Mouse (Mus musculus) midbrain, postnatal 0 days (tissue): ENCODE data around the gene Galr3. TPM values are rescaled to one million over a fixed set of nuclear protein-coding genes. Genes with fewer than 3 reads are reported as not detected.
A peak's percentile ranks its signal among the peaks of the same experiment; 100 is the strongest.

ENCODE experiments used
- ATAC-seq: fragments of 200-750 bp; cut with Nextera tagmentation; 2 replicates; pipeline ENCODE4 v1.8.0; 2017; ENCODE audit warnings: moderate number of reproducible peaks, mild to moderate bottlenecking, moderate TSS enrichment, moderate library complexity; ENCODE audit not compliant: low FRiP score
- DNase-seq: peaks from one replicate; pipeline ENCODE4 v3.0.0-alpha.2; 2015; ENCODE audit warnings: low spot score
- H3K27ac ChIP-seq: fragments of 300-500 bp; sonication (generic); 2 replicates; pipeline ENCODE4 v1.5.1; 2014; ENCODE audit warnings: low read depth, mild to moderate bottlenecking, low read length, mixed read lengths
- H3K27me3 ChIP-seq: fragments of 300-500 bp; sonication (generic); 2 replicates; pipeline ENCODE4 v1.6.1; 2014; ENCODE audit warnings: low read length, control low read depth, mixed read lengths; ENCODE audit not compliant: insufficient read depth
- H3K36me3 ChIP-seq: fragments of 300-500 bp; sonication (generic); 2 replicates; pipeline ENCODE4 v1.6.1; 2014; ENCODE audit warnings: low read length, control low read depth, mixed read lengths; ENCODE audit not compliant: insufficient read depth
- H3K4me1 ChIP-seq: fragments of 300-500 bp; sonication (generic); 2 replicates; pipeline ENCODE4 v1.6.1; 2014; ENCODE audit warnings: mild to moderate bottlenecking, control low read depth, antibody characterized with exemption, low read length, mixed read lengths; ENCODE audit not compliant: insufficient read depth
- H3K4me2 ChIP-seq: fragments of 300-500 bp; sonication (generic); 2 replicates; pipeline ENCODE4 v1.6.1; 2014; ENCODE audit warnings: low read depth, mild to moderate bottlenecking, low read length, mixed read lengths; ENCODE audit not compliant: poor library complexity, severe bottlenecking
- H3K4me3 ChIP-seq: fragments of 300-500 bp; sonication (generic); 2 replicates; pipeline ENCODE4 v1.5.1; 2014; ENCODE audit warnings: low read depth, mild to moderate bottlenecking, low read length, moderate library complexity
- H3K9ac ChIP-seq: fragments of 300-500 bp; sonication (generic); replicated peaks from 2 replicates; pipeline ENCODE4 v1.6.1; 2014; ENCODE audit warnings: mild to moderate bottlenecking, low read length, moderate library complexity, mixed read lengths; ENCODE audit not compliant: poor library complexity, severe bottlenecking
- H3K9me3 ChIP-seq: fragments of 300-500 bp; sonication (generic); 2 replicates; pipeline ENCODE4 v1.6.1; 2016; ENCODE audit warnings: low read length, control low read depth
- CTCF ChIP-seq: IDR thresholded peaks from 2 replicates; pipeline ENCODE4 v1.5.1; 2016; ENCODE audit warnings: antibody characterized with exemption, mild to moderate bottlenecking
- WGBS: fragments of 180-500 bp; shearing (Covaris S2); extraction: QIAGEN DNeasy Blood & Tissue Kit; methylation state at CpG from one replicate; pipeline ENCODE4 v1.1.7; 2014; 5-methylcytosine and 5-hydroxymethylcytosine counted together
- polyA plus RNA-seq: library from polyadenylated mRNA; unstranded; fragments of >200 nt; fragmentation: Nextera tagmentation; extraction: Ambion mirVana; gene quantifications from 2 replicates; pipeline ENCODE4 v1.2.1, GENCODE M21; 2015
- total RNA-seq: library from RNA; depleted of rRNA; stranded (reverse); fragments of >200 nt; gene quantifications from 2 replicates; pipeline ENCODE4 v1.2.3, GENCODE M21; 2014

Gene Galr3
- total and polyA plus RNA-seq, 2 experiments from 2014 or later = 0.25 to 3.9 TPM

DNA sequence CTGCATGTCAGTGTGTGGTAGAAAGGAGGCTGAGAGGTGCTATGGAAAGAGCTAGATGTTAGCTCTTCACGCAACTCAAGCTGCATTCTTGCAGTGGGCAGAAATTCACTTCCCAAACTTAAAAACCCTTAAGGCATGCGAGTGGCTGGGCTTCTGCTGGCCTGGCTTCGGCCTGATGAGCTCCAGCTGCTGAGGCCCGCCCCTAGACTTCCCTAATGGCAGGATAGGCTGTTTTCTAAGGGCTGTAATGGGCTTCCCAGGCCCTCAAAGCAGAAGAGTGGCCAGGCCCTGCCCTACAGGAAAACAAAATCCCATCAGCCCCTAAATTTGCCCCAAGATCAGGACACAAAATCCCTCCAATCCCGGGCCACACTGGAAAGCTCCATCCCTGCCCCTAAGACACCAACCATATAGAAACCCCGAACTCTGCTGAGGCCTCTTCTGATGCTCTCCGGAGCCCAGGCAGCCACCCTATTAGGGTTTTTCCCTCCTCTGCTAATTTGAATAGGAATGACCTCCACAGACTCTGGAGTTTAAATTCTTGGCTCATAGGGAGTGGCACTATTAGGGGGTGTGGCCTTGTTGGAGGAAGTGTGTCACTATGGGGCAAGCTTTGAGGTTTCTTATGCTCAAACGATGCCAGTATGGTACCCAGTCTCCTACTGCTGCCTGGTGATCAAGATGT, 23.5 kb downstream of the Galr3 start:
- H3K9ac ChIP-seq = no peak overlapping the region
- TF ChIP-seq CTCF = no peak
- WGBS = 73% methylated on average over 8 of the region's 8 CpGs
- ATAC-seq (no peak), DNase-seq (no peak)
- H3K27me3 ChIP-seq = no peaks in the 10 kb centered on the region
- peaks cover under 1% of the 10 kb centered on the region; the same call in 1 of the 2 replicates for H3K36me3 ChIP-seq
- no peak overlapping the region for H3K27ac ChIP-seq
- no peaks in the 10 kb centered on the region for H3K9me3 ChIP-seq
- no peaks in the 10 kb centered on the region for H3K4me1 ChIP-seq
- H3K4me2 ChIP-seq = no peak overlapping the region
- H3K4me3 ChIP-seq = no peak overlapping the region

DNA sequence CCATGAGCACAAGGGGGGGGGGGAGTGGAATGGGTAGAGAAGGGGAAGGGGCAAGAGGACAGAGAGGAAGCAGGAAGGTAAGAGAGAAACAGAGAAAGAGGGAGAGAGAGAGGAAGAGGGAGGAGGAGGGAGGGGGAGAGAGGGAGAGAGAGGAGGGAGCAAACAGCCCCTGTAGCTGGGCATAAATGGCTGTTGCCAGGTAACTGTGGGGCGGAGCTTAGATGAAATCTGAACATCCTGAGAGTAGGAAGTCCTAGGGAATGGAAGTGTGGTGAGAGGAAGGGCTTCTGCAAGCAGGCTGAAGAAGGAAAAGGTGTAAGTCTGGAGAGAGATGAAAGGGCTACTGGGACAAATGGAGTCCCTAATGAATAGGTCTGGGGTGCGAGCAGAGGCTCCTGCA, 24.6 kb downstream of the Galr3 start:
- DNase-seq = no peak

DNA sequence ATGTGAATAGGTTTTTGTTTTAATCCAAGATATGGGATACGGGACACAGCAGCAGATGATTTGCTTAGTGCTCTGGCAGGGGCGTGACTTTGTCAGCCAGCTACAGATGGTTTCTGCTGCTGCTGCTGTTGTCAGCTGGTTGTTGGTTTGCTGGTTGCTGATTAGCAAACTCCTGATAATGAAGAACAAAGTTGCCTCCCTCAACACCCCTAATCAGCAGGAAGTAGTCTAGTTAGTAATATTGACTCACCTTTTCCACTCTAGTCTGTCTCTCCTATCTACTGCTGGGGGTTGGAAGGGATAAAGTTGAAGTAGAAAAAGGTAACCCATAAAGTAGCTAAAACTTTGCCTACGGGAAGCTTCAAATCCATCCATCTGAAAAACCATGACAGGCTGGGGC, 25.9 kb downstream of the Galr3 start:
- H3K4me2 ChIP-seq = no peak overlapping the region
- TF ChIP-seq CTCF = no peak

More for the DNA sequence above, 24.6 kb downstream of the Galr3 start:
- 49% methylated on average over 2 of the region's 2 CpGs for WGBS
- no peak for TF ChIP-seq CTCF
- Histone ChIP-seq H3K27ac (no peak overlapping the region), H3K9ac (no peak overlapping the region), H3K27me3 (no peaks in the 10 kb centered on the region), H3K4me3 (no peak overlapping the region), H3K36me3 (no peaks in the 10 kb centered on the region), H3K4me1 (no peaks in the 10 kb centered on the region), H3K9me3 (no peaks in the 10 kb centered on the region), H3K4me2 (no peak overlapping the region)
- no peak for ATAC-seq

DNA sequence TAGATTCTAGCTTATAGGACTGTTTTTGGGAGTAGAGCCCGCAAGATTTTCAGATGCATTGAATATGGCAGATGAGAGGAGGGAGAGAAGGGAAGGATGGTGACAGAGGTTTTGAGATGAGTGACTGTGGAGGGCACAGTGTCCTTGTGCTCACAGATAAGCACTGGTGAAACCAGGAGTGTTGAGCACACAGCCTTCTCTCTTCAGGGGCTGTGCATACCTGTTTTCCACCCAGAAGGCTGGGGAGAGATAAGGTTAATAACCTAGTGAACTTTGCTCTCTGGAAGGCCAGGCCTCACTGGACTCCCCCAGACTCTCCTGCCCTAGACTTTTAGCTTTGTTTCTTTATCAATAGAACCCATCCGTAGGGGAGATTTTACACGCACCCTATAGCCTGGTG, 26.7 kb downstream of the Galr3 start:
- Histone ChIP-seq H3K4me3 (no peak overlapping the region), H3K4me1 (no peaks in the 10 kb centered on the region), H3K27me3 (no peaks in the 10 kb centered on the region), H3K9me3 (no peaks in the 10 kb centered on the region), H3K9ac (no peak overlapping the region), H3K4me2 (no peak overlapping the region), H3K36me3 (no peaks in the 10 kb centered on the region), H3K27ac (no peak overlapping the region)
- DNase-seq (no peak), ATAC-seq (no peak)
- TF ChIP-seq CTCF = no peak
- 79% methylated on average over 3 of the region's 3 CpGs for WGBS

More for the DNA sequence above, 25.9 kb downstream of the Galr3 start:
- Histone ChIP-seq H3K27ac (no peak overlapping the region), H3K9ac (no peak overlapping the region), H3K9me3 (no peaks in the 10 kb centered on the region), H3K4me1 (no peaks in the 10 kb centered on the region), H3K27me3 (no peaks in the 10 kb centered on the region), H3K4me3 (no peak overlapping the region), H3K36me3 (no peaks in the 10 kb centered on the region)
- 74% methylated on average over 3 of the region's 3 CpGs for WGBS
- no peak for ATAC-seq
- no peak for DNase-seq

DNA sequence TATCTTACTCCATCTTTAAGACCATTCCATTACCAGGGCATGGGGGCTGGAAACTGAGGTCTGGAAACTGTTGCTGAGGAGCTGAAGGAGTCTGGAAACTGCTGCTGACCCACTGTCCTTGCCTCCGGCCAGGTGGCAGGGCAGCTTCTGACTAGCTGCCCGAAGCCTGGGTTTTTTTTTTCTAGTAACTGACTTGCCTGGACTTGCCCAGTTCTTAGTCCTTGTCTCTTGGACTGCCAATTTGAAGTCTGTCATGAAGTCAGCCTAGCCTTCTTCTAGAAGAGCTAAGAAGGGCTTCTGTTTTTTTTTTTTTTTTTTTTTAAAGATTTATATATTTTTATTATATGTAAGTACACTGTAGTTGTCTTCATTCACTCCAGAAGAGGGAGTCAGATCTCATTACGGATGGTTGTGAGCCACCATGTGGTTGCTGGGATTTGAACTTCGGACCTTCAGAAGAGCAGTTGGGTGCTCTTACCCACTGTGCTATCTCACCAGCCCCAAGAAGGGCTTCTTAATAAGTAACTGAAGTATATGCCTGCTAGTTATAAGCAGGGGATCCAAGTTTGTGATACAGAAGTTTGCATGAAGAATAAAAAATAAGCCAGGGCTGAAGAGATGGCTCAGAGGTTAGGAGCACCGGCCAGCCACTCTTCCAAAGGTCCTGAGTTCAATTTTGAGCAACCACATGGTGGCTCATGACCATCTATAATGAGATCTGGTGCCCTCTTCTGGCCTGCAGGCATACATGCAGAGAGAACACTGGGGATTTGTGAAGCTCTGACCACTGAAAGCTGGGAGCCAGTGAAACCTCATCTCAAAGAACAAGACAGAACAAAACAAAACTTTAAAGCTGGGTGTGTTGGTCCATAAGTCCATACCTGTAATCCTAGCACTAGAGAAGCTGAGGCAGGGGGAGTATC, 29.7 kb downstream of the Galr3 start:
- Histone ChIP-seq H3K27me3 (no peaks in the 10 kb centered on the region), H3K4me3 (no peak overlapping the region), H3K4me1 (no peaks in the 10 kb centered on the region), H3K9me3 (no peaks in the 10 kb centered on the region), H3K9ac (no peak overlapping the region), H3K27ac (no peak overlapping the region), H3K4me2 (no peak overlapping the region), H3K36me3 (no peaks in the 10 kb centered on the region)
- no peak for ATAC-seq
- 64% methylated on average over 5 of the region's 5 CpGs for WGBS
- peak; percentile 15 for DNase-seq
- peak; percentile 72 for TF ChIP-seq CTCF

DNA sequence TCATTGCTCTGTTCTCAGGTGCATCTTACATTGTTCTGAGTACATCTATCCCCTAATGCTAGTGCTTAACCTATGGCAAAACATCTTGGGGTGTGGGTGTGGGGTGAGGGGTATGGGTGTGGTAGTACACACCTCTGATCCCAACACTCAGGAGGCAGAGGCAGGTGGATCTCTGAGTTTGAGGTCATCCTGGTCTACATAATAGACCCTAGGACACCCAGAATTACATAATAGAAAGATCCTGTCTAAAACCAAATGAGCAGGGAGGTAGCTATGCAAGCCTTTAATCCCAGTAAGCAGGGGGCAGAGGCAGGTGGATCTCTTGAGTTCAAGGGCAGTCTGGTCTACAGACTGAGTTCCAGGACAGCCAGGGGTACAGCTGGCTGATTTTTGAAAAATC, 32.1 kb downstream of the Galr3 start:
- ATAC-seq = no peak

More for the DNA sequence above, 32.1 kb downstream of the Galr3 start:
- DNase-seq = no peak
- no peaks in the 10 kb centered on the region for H3K4me1 ChIP-seq
- H3K4me3 ChIP-seq = no peak overlapping the region
- H3K27ac ChIP-seq = no peak overlapping the region
- TF ChIP-seq CTCF = no peak
- no peak overlapping the region for H3K4me2 ChIP-seq
- no peaks in the 10 kb centered on the region for H3K27me3 ChIP-seq
- peaks cover 13% of the 10 kb centered on the region for H3K36me3 ChIP-seq
- H3K9me3 ChIP-seq = no peaks in the 10 kb centered on the region
- no peak overlapping the region for H3K9ac ChIP-seq
